Mouse (Mus musculus) forebrain, embryonic 15.5 days (tissue): ENCODE results near the gene Olfr622. TPM values are rescaled to one million over a fixed set of nuclear protein-coding genes. Genes with fewer than 3 reads are reported as not detected.

ENCODE experiments used
- ATAC-seq: fragments of 200-750 bp; cut with Nextera tagmentation; replicated peaks from 2 replicates; pipeline ENCODE4 v1.8.0; 2017; ENCODE audit warnings: mild to moderate bottlenecking, moderate TSS enrichment, moderate library complexity
- H3K27ac ChIP-seq: fragments of 300-500 bp; sonication (generic); replicated peaks from 2 replicates; pipeline ENCODE4 v1.5.1; 2015; ENCODE audit warnings: mild to moderate bottlenecking, inconsistent platforms
- H3K27me3 ChIP-seq: fragments of 300-500 bp; sonication (generic); 2 replicates; pipeline ENCODE4 v1.6.1; 2015; ENCODE audit warnings: inconsistent platforms
- H3K36me3 ChIP-seq: fragments of 300-500 bp; sonication (generic); 2 replicates; pipeline ENCODE4 v1.6.1; 2015; ENCODE audit warnings: mild to moderate bottlenecking, inconsistent platforms
- H3K4me1 ChIP-seq: fragments of 300-500 bp; sonication (generic); 2 replicates; pipeline ENCODE4 v1.6.1; 2015; ENCODE audit warnings: inconsistent platforms
- H3K4me2 ChIP-seq: fragments of 300-500 bp; sonication (generic); replicated peaks from 2 replicates; pipeline ENCODE4 v1.6.1; 2015; ENCODE audit warnings: mild to moderate bottlenecking, inconsistent platforms
- H3K4me3 ChIP-seq: fragments of 300-500 bp; sonication (generic); 2 replicates; pipeline ENCODE4 v1.5.1; 2015; ENCODE audit warnings: mild to moderate bottlenecking, inconsistent platforms
- H3K9ac ChIP-seq: fragments of 300-500 bp; sonication (generic); replicated peaks from 2 replicates; pipeline ENCODE4 v1.6.1; 2015; ENCODE audit warnings: mild to moderate bottlenecking, inconsistent platforms
- H3K9me3 ChIP-seq: fragments of 300-500 bp; sonication (generic); 2 replicates; pipeline ENCODE4 v1.6.1; 2016; ENCODE audit warnings: inconsistent platforms
- WGBS: fragments of 180-500 bp; shearing (Covaris S2); methylation state at CpG from one replicate; pipeline ENCODE4 v1.1.7; 2015; ENCODE audit warnings: mixed read lengths; 5-methylcytosine and 5-hydroxymethylcytosine counted together
- polyA plus RNA-seq: library from polyadenylated mRNA; unstranded; fragments of >200 nt; fragmentation: Nextera tagmentation; extraction: Ambion mirVana; gene quantifications from 2 replicates; pipeline ENCODE4 v1.2.1, GENCODE M21; 2015

Olfr622 gene
- not detected in 2 replicates for polyA plus RNA-seq

DNA sequence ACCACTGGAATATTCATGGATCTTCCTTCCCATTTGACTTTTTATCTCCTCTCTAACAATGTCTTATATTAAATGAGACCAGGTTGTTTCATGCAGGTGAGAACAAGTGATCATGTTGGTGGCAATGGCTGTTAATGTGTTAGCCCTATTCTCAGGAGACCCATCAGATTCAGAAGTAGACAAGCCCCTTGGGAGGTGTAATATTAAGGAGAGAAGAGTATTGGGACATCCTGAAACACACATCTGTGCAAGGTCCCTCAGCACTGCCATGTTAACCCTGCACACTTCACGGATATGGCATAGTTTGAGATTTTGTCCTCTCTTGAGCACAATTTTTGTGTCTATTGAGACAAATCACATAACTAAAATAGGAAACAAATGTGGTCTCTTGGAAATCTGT, at the start of gene Olfr622:
TSS of gene Olfr622 (minus strand) at position 101 of the 400 bp plus-strand sequence.
- Histone ChIP-seq H3K36me3 (no peaks in the 10 kb centered on the region), H3K9ac (no peak within 1 kb of the TSS), H3K27me3 (no peaks in the 10 kb centered on the region), H3K4me1 (no peaks in the 10 kb centered on the region), H3K4me2 (no peak within 1 kb of the TSS), H3K4me3 (no peak within 1 kb of the TSS), H3K27ac (no peak within 1 kb of the TSS), H3K9me3 (no peaks in the 10 kb centered on the region)
- ATAC-seq, result no peak
- 69% methylated on average over 1 of the region's 1 CpGs for WGBS

DNA sequence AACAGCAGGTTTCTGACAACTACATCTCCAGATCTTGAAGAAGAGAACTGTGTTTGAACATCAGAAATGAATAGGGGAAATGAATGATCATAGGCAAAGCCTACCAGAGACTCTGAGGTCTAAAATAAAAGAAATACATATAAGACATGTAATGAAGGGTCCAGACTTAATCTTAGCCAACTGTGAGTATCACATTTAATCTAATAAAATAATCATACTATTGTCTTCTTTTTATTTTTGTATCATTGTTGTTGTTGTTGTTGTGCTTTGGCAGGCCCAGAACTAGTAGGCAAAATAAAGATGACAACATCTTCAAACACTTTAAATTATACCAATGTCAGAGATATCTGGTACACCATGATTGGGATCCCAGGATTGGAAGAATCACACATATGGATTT, 39.9 kb upstream of the Olfr622 start, which contains the start of gene Olfr625-ps1:
TSS of gene Olfr625-ps1 (plus strand) at position 301 of the 400 bp plus-strand sequence.
- H3K9me3 ChIP-seq, result no peaks in the 10 kb centered on the region
- no peak within 1 kb of the TSS for H3K9ac ChIP-seq
- H3K27me3 ChIP-seq, result no peaks in the 10 kb centered on the region
- H3K4me1 ChIP-seq, result no peaks in the 10 kb centered on the region
- H3K4me2 ChIP-seq, result no peak within 1 kb of the TSS
- H3K27ac ChIP-seq, result no peak within 1 kb of the TSS
- no peak within 1 kb of the TSS for H3K4me3 ChIP-seq
- no peaks in the 10 kb centered on the region for H3K36me3 ChIP-seq
- no peak for ATAC-seq

DNA sequence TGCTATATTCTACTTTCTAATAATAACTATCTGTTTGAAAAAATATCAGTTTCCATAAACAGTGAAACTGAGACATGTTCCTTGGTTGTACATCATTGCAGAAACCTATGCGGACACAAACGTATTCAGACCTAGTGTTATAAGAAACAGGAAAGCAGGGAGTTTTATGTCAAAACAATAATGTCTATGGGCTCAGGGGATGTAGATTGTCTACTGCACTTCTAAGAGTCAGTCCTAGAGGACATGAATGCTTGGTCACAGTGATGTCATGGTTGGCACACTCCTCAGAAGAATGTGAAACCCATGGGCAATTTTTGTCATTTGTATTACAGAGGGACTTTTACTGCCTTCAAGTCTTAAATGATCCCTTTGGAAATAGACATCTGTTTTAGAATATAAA, 28.6 kb upstream of the Olfr622 start, which contains the start of gene Olfr624:
TSS of gene Olfr624 (minus strand) at position 101 of the 400 bp plus-strand sequence.
- no peaks in the 10 kb centered on the region for H3K36me3 ChIP-seq
- no peak within 1 kb of the TSS for H3K4me3 ChIP-seq
- H3K27me3 ChIP-seq, result no peaks in the 10 kb centered on the region
- H3K9me3 ChIP-seq, result no peaks in the 10 kb centered on the region
- H3K27ac ChIP-seq, result no peak within 1 kb of the TSS
- no peak for ATAC-seq
- H3K4me1 ChIP-seq, result no peaks in the 10 kb centered on the region
- no peak within 1 kb of the TSS for H3K9ac ChIP-seq
- H3K4me2 ChIP-seq, result no peak within 1 kb of the TSS
- WGBS, result 94% methylated on average over 2 of the region's 2 CpGs

DNA sequence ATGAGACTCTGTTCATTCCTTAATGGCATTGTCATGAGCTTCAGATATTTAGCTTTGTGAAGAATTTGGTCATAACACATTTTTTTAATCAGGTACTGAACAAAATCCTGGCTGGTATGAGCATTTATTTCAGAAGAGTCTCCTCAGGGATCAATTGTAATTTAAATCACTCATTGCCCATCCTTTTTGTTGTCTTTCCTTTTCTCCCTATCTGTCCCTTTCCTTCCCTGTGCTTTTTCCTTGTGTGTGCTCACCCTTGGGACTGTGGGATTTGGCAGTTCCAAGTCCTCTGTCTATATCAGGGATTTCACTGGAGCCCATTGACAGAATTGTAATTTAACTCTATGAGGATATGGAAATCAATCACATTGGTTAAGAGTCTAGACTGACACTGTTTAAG, 21.1 kb upstream of the Olfr622 start, which contains the start of gene Olfr623:
TSS of gene Olfr623 (minus strand) at position 101 of the 400 bp plus-strand sequence.
- Histone ChIP-seq H3K27me3 (no peaks in the 10 kb centered on the region), H3K4me2 (no peak within 1 kb of the TSS), H3K4me3 (no peak within 1 kb of the TSS), H3K9ac (no peak within 1 kb of the TSS), H3K4me1 (no peaks in the 10 kb centered on the region), H3K9me3 (no peaks in the 10 kb centered on the region), H3K36me3 (no peaks in the 10 kb centered on the region), H3K27ac (no peak within 1 kb of the TSS)
- no peak for ATAC-seq

DNA sequence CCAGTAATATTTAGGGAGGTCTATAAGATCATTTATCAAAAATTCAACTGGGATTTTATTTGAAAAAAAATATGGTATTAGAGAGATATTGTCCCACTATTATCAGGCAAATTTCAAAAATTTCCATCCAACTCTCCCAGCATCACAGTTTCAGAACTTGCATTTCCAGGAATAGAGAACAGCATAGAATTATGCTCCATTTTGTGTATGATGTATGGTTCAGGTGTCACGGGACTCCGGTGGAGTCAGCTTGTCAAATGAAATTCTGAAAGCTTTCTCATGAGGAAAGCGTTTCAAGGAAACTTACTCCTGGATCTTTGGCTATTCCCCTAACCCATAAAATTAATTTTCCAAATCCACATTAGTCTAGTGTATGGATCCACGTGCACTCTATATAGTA, 1.6 kb upstream of the Olfr622 start:
- ATAC-seq, result no peak
- 85% methylated on average over 4 of the region's 4 CpGs for WGBS
- no peaks in the 10 kb centered on the region for H3K4me1 ChIP-seq

DNA sequence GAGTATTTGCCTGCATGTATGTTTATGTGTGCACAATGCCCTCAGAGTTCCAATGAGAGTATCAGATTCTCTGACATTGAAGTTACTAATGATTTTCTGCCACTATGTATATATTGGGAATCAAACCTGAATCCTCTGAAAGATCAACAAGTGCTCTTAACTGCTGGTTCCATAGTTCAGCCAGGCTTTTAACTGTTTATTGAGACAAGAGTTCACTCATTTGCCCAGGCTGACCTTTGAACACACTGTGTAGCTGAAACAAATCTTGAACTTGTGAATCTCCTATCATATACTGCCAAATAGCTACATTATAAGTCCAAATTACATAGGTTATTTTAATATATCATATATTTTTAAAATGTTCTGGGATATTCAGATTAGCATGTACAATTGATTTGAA, 5.7 kb downstream of the Olfr622 start:
- no peak overlapping the region for H3K27ac ChIP-seq
- no peak overlapping the region for H3K4me2 ChIP-seq
- H3K4me1 ChIP-seq, result no peaks in the 10 kb centered on the region
- H3K9me3 ChIP-seq, result no peaks in the 10 kb centered on the region
- no peak for ATAC-seq
- no peak overlapping the region for H3K9ac ChIP-seq
- H3K36me3 ChIP-seq, result no peaks in the 10 kb centered on the region
- no peaks in the 10 kb centered on the region for H3K27me3 ChIP-seq
- H3K4me3 ChIP-seq, result no peak overlapping the region

More for the DNA sequence above, 1.6 kb upstream of the Olfr622 start:
- Histone ChIP-seq H3K4me2 (no peak overlapping the region), H3K9me3 (no peaks in the 10 kb centered on the region), H3K9ac (no peak overlapping the region), H3K36me3 (no peaks in the 10 kb centered on the region), H3K27me3 (no peaks in the 10 kb centered on the region), H3K27ac (no peak overlapping the region), H3K4me3 (no peak overlapping the region)

DNA sequence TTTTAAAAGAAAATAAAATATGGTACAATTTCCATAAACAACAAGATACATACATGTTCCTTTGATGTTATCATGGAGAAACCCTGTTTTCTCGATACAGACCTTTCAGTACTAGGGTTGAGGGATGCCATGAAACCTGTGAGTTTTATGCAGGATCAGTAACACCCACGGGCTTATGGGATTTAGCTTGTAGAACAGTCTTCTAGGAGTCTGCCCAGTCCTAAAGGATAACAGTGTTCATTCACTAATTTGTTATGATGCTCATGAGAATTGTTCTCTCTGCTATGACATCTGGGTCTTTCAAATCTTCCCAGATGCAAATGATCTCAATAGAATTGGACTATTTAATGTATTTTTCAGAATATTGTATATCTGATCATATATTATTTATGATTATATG, 30.1 kb downstream of the Olfr622 start, which contains the start of gene Olfr620:
TSS of gene Olfr620 (minus strand) at position 101 of the 400 bp plus-strand sequence.
- WGBS, result 82% methylated on average over 2 of the region's 2 CpGs
- no peak within 1 kb of the TSS for H3K27ac ChIP-seq
- no peak for ATAC-seq
- H3K27me3 ChIP-seq, result no peaks in the 10 kb centered on the region
- H3K9ac ChIP-seq, result no peak within 1 kb of the TSS
- no peaks in the 10 kb centered on the region for H3K9me3 ChIP-seq
- H3K4me3 ChIP-seq, result no peak within 1 kb of the TSS
- H3K4me2 ChIP-seq, result no peak within 1 kb of the TSS
- H3K36me3 ChIP-seq, result no peaks in the 10 kb centered on the region
- H3K4me1 ChIP-seq, result no peaks in the 10 kb centered on the region

DNA sequence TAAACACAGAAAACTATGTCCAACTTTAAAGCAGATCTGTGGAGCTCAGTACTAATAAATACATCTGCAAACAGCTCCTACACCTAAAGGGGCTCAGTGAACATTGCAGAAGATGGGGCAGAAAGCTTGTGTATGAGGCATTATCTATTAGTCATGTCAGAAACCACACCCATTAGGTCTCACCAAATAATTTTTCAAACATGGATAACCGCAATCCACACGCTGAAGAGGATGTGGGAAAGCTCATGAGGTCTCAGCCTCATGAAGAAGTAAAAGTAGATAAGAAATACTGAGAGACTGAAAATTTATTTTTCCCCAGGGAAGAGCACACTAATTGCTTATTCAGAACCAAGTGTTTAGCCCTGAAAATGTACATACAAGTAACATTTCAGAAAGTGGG, 35.1 kb downstream of the Olfr622 start:
- Histone ChIP-seq H3K9me3 (no peaks in the 10 kb centered on the region), H3K9ac (no peak overlapping the region), H3K27ac (no peak overlapping the region), H3K4me3 (no peak overlapping the region), H3K4me1 (no peaks in the 10 kb centered on the region), H3K27me3 (no peaks in the 10 kb centered on the region), H3K4me2 (no peak overlapping the region), H3K36me3 (no peaks in the 10 kb centered on the region)
- WGBS, result 90% methylated on average over 2 of the region's 2 CpGs
- no peak for ATAC-seq

DNA sequence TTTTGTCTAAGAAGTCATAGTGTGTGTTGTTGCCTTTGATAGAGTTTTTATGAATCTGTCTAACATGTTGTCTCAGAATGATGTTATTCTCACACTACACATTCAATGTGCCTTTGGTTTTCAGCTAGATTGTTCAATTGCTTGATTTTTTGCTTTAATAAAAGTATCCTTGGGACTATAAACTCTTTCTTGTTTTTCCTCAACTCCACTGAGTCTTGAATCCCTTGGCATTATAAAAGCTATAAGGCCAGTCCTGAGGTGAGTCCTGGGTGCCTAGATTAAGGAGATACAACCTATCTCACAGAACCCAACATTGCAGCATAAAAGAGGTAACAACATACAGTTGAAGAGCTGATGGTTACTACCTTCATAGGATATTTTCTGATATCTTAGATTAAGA, 42.2 kb downstream of the Olfr622 start, which contains the start of gene Olfr619:
TSS of gene Olfr619 (plus strand) at position 301 of the 400 bp plus-strand sequence.
- Histone ChIP-seq H3K27me3 (no peaks in the 10 kb centered on the region), H3K4me1 (no peaks in the 10 kb centered on the region), H3K9ac (no peak within 1 kb of the TSS), H3K9me3 (no peaks in the 10 kb centered on the region), H3K27ac (no peak within 1 kb of the TSS), H3K36me3 (no peaks in the 10 kb centered on the region), H3K4me2 (no peak within 1 kb of the TSS), H3K4me3 (no peak within 1 kb of the TSS)
- no peak for ATAC-seq

DNA sequence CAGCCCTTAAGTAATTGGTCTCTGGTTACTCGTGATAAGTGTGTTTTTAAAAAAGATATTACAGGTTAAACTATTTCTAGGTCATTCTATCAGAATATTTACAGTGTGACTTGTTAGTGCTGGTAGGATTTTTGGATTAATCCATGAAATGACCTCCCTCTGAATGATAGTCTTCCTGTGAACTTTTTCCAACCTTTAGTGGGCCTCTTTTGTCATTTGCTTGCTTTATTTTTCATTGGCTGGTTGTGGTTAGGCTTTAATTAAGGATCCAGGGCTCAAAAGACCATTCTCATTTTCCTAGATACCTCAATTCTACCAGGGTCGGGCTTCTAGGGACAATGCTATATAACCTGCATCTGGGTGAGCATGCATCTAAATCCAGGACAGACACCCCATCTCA, 52.7 kb downstream of the Olfr622 start, which contains the start of gene Olfr618:
TSS of gene Olfr618 (plus strand) at position 301 of the 400 bp plus-strand sequence.
- Histone ChIP-seq H3K36me3 (no peaks in the 10 kb centered on the region), H3K9ac (no peak within 1 kb of the TSS), H3K9me3 (no peaks in the 10 kb centered on the region), H3K4me3 (no peak within 1 kb of the TSS), H3K27ac (no peak within 1 kb of the TSS), H3K27me3 (no peaks in the 10 kb centered on the region), H3K4me1 (no peaks in the 10 kb centered on the region), H3K4me2 (no peak within 1 kb of the TSS)
- 50% methylated on average over 2 of the region's 2 CpGs for WGBS
- no peak for ATAC-seq

Other genes starting within 250 kb of the Olfr622 start
- gene Usp17lc, start 227.6 kb downstream of the Olfr622 start, polyA plus RNA-seq, result not detected in 2 replicates
- not detected in 2 replicates for gene Olfr605, start 197.3 kb downstream of the Olfr622 start, polyA plus RNA-seq
- not detected in 2 replicates for gene Olfr606, start 193.7 kb downstream of the Olfr622 start, polyA plus RNA-seq
- not detected in 2 replicates for gene Olfr607, start 178.6 kb downstream of the Olfr622 start, polyA plus RNA-seq
- not detected in 2 replicates for gene Olfr608, start 172.8 kb downstream of the Olfr622 start, polyA plus RNA-seq
- not detected in 2 replicates for gene Olfr609, start 144.6 kb downstream of the Olfr622 start, polyA plus RNA-seq
- gene Olfr610, start 130.6 kb downstream of the Olfr622 start, polyA plus RNA-seq, result not detected in 2 replicates
- not detected in 2 replicates for gene Olfr611, start 121.9 kb downstream of the Olfr622 start, polyA plus RNA-seq
- gene Olfr612, start 100.0 kb downstream of the Olfr622 start, polyA plus RNA-seq, result not detected in 2 replicates
- not detected in 2 replicates for gene Olfr613, start 94.6 kb downstream of the Olfr622 start, polyA plus RNA-seq
- not detected in 2 replicates for gene Olfr615, start 86.6 kb downstream of the Olfr622 start, polyA plus RNA-seq
- not detected in 2 replicates for gene Olfr616, start 73.6 kb downstream of the Olfr622 start, polyA plus RNA-seq
- not detected in 2 replicates for gene Olfr617, start 69.6 kb downstream of the Olfr622 start, polyA plus RNA-seq
- gene Olfr618, start 52.6 kb downstream of the Olfr622 start, polyA plus RNA-seq, result not detected in 2 replicates
- gene Olfr619, start 42.1 kb downstream of the Olfr622 start, polyA plus RNA-seq, result not detected in 2 replicates
- gene Olfr620, start 30.2 kb downstream of the Olfr622 start, polyA plus RNA-seq, result not detected in 2 replicates
- not detected in 2 replicates for gene Olfr623, start 21.0 kb upstream of the Olfr622 start, polyA plus RNA-seq
- not detected in 2 replicates for gene Olfr624, start 28.5 kb upstream of the Olfr622 start, polyA plus RNA-seq
- not detected in 2 replicates for gene Olfr625-ps1, start 40.0 kb upstream of the Olfr622 start, polyA plus RNA-seq
- gene Olfr243, start 72.0 kb upstream of the Olfr622 start, polyA plus RNA-seq, result not detected in 2 replicates
- gene Olfr628, start 87.7 kb upstream of the Olfr622 start, polyA plus RNA-seq, result not detected in 2 replicates
- not detected in 2 replicates for gene Olfr629, start 102.2 kb upstream of the Olfr622 start, polyA plus RNA-seq
- not detected in 2 replicates for gene Olfr630, start 114.6 kb upstream of the Olfr622 start, polyA plus RNA-seq
- gene Olfr69, start 128.9 kb upstream of the Olfr622 start, polyA plus RNA-seq, result not detected in 2 replicates
- not detected in 2 replicates for gene Olfr68, start 137.0 kb upstream of the Olfr622 start, polyA plus RNA-seq
- gene Olfr67, start 149.1 kb upstream of the Olfr622 start, polyA plus RNA-seq, result not detected in 2 replicates
- gene Hbb-bt, start 171.3 kb upstream of the Olfr622 start, polyA plus RNA-seq, result 1,298 and 1,407 TPM in 2 replicates
- gene Hbb-bs, start 185.4 kb upstream of the Olfr622 start, polyA plus RNA-seq, result 3,597 and 4,102 TPM in 2 replicates
- not detected in 2 replicates for gene Hbb-bh2, start 197.8 kb upstream of the Olfr622 start, polyA plus RNA-seq
- gene Hbb-bh1, start 200.5 kb upstream of the Olfr622 start, polyA plus RNA-seq, result 1.1 and 2.1 TPM in 2 replicates
- gene Hbb-y, start 210.5 kb upstream of the Olfr622 start, polyA plus RNA-seq, result 114 and 201 TPM in 2 replicates
- not detected in 2 replicates for gene Olfr66, start 243.6 kb upstream of the Olfr622 start, polyA plus RNA-seq